Mouse (Mus musculus) gastrocnemius, postnatal 36 days (tissue): Measurements from ENCODE around the gene Gm20431. TPM values are rescaled to one million over a fixed set of nuclear protein-coding genes. Genes with fewer than 3 reads are reported as not detected.
"Not testable (repeated sequence)": the region's sequence is repeated elsewhere in the genome, so short reads cannot be mapped to it uniquely, and the experiment has no call there.

Source experiments
- DNase-seq, 2 experiments: peaks; one replicate each; pipeline ENCODE4 v3.0.0; 2022
- intact Hi-C: fragments of 180-260 bp; cut with DNase I; formaldehyde crosslinking; loops from one replicate; pipeline ENCODE4 v1.15.1; 2025
- total RNA-seq, 2 experiments: library from RNA; stranded (reverse); gene quantifications; 2 replicates each; pipeline ENCODE4 v1.2.3; 2021

Gm20431 gene
- total RNA-seq, 2 experiments from 2014 or later, result 6.3 to 11.4 TPM

DNA sequence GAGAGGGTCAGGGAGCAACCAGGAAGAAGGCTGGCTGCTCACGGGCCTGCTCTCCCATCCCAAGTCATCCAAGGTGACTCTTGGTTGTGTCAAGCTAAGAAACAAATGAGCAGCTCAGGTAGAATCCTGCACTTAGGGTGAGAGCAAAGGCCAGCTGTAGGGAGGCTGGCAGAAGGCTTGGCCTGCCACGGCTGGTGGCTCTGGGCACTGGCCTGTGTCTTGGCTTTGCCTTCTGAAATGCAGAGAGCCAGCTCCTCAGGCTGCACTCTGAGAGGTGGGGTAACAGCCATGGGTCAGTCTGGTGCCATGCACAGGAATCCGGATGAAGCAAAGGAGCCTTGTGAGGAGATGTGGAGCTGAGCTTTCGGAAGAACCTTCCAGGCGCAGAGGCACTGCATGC is 7.1 kb upstream of the Gm20431 start:
- intact Hi-C loops, result no loop called here
- DNase-seq, result no peak

DNA sequence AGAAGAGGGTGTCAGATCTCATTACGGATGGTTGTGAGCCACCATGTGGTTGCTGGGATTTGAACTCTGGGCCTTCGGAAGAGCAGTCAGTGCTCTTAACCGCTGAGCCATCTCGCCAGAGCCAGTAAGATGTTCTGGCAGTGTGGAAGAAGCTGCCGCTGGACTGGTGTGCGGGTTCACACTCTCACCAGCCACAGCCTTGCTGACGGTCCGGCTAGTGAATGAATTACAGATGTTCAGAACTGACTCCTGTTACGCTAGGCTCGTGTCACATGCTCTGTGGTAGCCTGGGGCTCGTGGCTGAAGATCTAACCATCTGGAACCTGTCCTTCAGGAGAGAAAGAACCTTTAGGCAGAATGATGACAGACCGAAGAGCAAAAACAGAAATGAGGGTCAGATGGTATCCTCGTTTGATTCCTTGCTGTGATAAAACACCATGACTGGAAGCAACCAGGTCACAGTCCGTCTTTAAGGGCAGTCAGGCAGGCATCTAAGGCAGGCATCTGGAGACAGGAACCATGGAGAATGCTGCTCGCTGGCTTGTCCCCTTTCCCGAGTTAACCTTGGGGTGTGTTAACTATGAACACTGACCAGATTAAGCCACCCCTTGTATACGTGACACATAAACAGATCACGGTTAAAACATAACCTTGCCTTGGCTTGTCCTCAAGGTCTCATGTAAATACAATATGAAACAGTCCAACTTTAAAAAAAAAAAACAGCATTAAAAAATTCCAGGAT is 4.8 kb upstream of the Gm20431 start:
- intact Hi-C loops, result no loop called here
- no peak for DNase-seq

DNA sequence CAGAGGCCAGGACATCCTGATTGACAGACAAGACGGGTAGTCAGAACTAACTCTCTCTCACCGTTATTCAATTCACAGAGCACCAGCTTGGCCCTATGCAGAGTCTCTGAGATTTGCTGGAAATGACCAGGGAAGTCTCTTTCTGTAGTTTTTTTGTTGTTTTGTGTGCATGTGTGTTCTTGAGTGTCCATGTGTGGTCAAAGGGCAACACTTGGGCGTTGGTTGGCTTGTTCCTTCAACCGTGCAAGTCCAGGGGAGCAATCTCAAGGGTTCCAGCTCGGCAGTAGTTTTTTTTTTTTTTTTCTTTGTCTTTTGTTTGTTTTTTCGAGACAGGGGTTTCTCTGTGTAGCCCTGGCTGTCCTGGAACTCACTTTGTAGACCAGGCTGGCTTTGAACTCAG is 1.4 kb upstream of the Gm20431 start:
- DNase-seq, result no peak
- intact Hi-C loops, result no loop called here

DNA sequence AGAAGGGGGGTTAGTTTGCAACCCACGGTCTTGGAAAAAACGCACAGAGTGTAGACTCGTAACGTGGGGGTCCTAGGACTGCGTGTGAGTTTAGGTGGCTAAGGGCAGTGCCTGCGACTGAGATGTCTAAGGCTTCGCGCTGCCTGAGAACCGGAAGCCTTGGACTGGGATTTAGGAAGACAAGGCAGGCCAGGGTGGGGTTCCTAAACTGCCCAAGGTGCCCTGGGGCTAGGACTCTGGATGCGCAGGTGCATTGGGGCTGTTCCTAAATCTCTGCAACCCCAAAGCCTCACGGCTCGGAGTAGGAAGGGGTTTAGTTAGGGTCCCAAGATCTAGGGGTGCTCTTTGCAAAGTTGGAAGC is 705 bp downstream of the Gm20431 start:
- no peak for DNase-seq
- intact Hi-C loops, result no loop called here

DNA sequence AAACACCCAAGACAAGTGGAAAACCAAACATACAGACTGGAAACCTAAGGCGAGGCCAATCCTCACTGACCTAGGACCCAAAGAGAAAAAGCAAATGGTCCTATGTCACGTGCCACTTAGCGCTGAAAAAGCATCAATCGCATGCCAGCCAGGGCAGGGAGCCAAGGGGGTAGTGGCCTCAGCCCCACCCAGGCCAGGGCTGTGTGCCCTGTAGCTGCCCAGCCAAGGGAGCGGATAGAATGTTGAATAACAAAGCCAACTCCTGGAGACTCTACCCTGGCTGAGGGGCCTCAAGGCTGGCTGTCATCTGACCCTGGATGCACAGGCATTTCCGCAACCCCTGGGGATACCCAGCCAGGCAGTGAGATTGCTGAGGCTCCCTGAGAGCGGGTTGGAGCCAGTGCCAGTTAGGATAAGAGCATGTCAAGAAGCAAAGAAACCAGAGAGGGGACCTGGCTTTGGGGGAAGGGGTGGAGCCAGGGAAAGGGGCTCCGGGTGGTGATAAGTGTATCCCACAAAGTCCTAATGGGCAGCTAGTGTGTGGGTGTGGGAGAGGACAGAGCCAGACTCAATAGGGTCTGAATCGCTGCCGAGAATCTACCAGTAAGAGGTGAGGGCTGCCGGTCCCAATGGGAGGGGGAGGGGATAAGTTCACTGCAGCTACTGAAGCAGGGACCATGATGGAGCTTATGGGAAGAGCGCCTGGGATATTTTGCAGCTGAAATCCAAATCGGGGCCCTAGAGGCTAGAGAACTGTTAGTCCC is 1.3 kb downstream of the Gm20431 start:
- peak in 1 of 2 experiments; percentile 60 for DNase-seq
- intact Hi-C loops, result no loop called here

GRCm38 (mm10) chr2:167659177-167659846 is 2.0 kb downstream of the Gm20431 start:
- DNase-seq, result no peak
- intact Hi-C loops, result no loop called here

GRCm38 (mm10) chr2:167658712-167659111 is 2.6 kb downstream of the Gm20431 start:
- DNase-seq, result no peak
- intact Hi-C loops, result no loop called here

DNA sequence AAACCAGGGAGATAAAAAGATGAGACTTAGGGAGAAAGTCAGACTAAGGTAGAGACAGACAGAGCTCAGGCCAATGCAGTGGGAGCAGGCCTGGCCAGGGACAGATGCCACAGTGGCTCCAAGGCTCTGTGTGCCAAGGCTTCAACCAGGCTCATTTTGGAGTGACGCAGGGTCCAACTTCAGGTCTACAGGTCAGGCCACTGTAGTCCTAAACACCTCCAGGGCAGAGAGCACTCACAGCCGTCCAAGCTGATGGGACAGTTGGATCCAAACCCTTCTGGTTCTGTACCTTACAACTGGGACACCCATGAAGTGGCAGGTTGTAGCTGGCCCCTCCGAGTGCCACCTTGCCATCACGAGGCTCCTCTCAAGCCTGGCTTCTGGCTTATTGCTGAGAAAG is 3.3 kb downstream of the Gm20431 start:
- no peak for DNase-seq
- intact Hi-C loops, result no loop called here

DNA sequence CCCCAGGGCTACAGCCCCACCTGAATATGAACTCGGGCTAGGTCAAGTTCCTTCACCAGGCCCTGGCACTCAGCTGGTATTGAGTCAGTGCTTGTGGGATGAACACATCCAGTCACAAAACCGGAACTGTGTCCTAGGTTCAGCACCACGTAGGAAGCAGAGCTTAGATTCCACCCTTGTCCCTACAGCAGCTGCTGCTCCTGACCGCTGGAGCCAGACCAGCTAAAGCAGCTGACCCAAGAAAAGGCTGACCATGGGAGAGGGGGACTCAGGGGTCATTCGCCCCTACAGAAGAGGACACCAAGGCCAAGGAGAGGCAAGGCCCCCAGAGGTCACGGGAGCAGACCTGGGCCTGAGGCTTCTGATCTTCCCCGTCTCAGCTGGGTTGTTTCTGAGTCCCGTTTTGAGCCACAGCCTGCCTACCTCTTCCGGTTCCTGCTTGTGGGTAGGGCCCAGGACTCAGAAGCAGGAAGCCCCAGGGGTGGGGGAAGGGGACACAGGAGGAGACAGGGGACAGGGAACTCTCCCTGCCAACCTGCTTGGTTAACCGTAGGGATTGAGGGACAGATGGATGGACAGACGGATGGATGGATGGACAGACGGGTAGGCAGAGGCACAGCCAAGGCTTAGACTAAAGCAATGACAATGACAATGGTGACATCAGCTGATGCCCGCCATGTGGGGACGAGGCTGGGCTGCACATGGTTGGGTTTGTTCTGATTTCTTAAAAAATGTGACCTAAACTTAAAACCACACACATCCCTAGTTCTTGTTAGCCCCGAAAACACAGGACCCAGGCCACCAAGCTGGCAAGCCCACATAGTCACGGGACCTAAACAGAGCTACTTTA is 4.4 kb downstream of the Gm20431 start:
- no peak for DNase-seq
- intact Hi-C loops, result no loop called here

DNA sequence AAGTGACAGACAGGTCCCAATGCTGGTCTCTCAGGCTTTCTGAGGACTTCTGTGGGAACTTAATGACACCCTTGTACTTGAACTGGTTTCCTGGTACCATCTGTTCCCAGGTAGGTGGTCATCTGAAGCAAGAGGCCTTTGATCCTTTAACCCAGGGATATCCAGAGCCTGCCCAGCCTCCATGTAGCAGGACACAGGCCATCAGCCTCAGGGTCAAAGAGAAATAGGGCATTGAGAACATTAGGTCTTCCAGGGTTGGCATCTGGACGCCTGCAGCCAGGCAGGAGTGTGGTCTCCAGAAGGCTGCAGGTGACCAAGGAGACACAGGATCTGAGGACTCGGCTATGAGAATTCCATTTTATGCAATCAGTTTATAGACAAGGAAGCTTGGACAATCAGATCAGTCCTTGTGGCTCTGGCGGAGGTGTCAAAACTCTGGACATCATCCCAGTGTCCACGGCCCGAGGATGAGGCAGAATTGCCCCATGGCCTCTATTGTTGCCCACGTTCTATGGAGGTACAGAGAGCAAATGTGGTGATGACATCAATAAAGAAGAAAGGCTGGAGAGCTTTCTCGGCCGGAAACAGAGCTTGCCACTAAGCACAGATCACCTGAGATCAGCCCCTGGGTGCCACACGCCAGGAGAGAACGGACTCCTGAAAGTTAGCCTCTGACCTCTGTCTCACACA is 6.2 kb downstream of the Gm20431 start:
- no peak for DNase-seq

DNA sequence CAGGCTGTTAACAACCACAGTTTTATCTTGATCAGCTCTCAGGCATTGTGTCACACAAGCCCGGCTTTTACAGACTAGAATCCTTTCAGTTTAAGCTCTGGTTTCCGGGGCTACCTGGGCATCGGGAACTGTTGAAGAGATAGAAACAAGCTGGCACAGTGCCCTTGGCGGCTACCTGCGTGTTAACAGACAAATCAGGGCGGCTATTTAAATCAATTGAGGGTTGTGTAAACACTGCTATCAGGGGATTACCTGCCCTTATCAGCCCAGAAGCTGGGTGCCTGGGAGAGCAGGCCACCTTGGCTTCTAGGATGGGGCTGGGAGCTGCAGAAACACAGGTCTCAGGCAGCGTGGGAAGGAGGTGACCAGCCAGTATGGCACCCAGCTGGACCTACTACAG is 8.6 kb downstream of the Gm20431 start:
- no peak for DNase-seq
- intact Hi-C loops, result no loop called here

More for the DNA sequence above, 6.2 kb downstream of the Gm20431 start:
- intact Hi-C loops, result no loop called here

GRCm38 (mm10) chr2:167651622-167652021 is 9.7 kb downstream of the Gm20431 start:
- intact Hi-C loops, result no loop called here
- no peak for DNase-seq

- intact Hi-C loops, result no loop called here
- DNase-seq, result no peak
These were observed 11.8 kb downstream of the Gm20431 start for GRCm38 (mm10) chr2:167649290-167650032.

DNA sequence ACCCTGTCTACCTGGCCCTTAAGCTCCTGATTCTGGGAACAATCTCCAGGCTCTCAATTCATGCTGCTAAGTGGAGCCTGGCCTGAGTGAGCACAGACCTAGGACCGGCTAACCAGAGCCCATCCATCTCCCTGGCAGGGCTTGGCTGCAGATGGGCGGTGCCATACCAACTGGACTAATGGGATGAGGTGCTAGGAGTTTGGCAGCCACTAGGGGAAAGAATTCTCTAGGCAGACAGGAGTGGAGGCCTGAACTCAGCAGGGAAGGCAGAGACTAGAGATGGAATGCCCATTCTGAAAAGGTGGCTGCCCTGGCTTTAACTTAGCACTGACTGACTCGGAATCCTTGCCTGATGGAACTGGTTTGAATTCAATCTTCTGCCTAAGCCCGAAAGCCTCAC is 14.9 kb downstream of the Gm20431 start:
- DNase-seq, result no peak
- intact Hi-C loops, result no loop called here

GRCm38 (mm10) chr2:167643356-167644052 is 17.8 kb downstream of the Gm20431 start:
- DNase-seq, intact Hi-C loops: not testable (repeated sequence)

DNA sequence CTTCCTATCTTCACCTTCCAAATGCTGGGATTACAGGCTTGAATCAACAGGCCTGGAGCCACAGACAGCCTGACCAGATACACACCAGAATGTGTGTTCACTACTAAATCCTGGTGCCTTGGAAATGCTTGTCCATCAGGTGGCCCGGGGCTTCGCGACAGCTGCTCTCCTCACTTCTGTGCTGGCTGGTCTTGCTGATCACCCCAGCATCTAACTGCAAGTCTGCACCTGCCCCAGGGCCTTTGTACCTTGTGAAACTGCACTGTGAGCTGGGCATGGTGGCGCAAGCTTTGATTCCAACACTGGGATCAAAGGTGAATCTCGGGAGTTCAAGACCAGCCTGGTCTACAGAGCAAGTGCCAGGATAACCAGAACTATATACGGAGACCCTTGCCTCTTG is 19.1 kb downstream of the Gm20431 start:
- intact Hi-C loops, result no loop called here
- DNase-seq, result no peak

- peak; percentile 51 to 53 for DNase-seq
- intact Hi-C loops, result loop anchor here (1.0 kb wide), 2 partner anchors 36 to 254 kb away; no protein-coding TSS in a partner anchor
These were observed 20.0 kb downstream of the Gm20431 start for GRCm38 (mm10) chr2:167641337-167641736.

GRCm38 (mm10) chr2:167640279-167640678 is 21.0 kb downstream of the Gm20431 start:
- intact Hi-C loops, result loop anchor here (1.0 kb wide), 1 partner anchor 40 kb away; no protein-coding TSS in a partner anchor

More at GRCm38 (mm10) chr2:167640279-167640678, 21.0 kb downstream of the Gm20431 start:
- DNase-seq, result no peak
